Mouse (Mus musculus) CD4-positive helper T cell, adult 2 months (primary cell): ENCODE data around the gene Mgat5b.
"Not testable (repeated sequence)": the region's sequence is repeated elsewhere in the genome, so short reads cannot be mapped to it uniquely, and the experiment has no call there.

ENCODE experiments used
- DNase-seq: peaks from one replicate; pipeline ENCODE4 v3.0.0-alpha.2; 2012; ENCODE audit warnings: low read depth, missing footprints, low spot score

Mgat5b gene

GRCm38 (mm10) chr11:116918323-116919185 is at the start of gene Mgat5b:
Gene Mgat5b (plus strand): TSS chr11:116918863.
- peak; percentile 77 for DNase-seq

DNA sequence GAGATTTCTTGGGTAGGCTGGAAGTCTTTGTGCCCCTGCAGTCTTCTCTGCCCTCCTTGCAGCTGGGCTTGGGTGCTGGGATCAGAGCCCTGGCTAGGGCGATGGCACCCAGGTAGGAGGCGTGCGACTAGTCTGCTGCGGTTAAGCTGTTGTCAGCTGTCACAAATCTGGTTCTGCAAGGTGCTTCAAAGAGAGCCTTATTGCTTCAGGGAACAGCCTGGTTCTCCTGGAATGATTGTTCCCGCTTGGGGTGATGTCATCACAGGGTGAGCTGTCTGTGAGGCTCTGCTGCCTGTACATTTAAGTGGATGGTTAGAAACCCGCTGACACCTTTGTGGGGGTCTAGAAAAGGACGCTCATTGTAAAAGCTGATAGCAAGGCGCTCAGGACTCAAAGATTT is 49.4 kb upstream of the Mgat5b start:
- DNase-seq = no peak

DNA sequence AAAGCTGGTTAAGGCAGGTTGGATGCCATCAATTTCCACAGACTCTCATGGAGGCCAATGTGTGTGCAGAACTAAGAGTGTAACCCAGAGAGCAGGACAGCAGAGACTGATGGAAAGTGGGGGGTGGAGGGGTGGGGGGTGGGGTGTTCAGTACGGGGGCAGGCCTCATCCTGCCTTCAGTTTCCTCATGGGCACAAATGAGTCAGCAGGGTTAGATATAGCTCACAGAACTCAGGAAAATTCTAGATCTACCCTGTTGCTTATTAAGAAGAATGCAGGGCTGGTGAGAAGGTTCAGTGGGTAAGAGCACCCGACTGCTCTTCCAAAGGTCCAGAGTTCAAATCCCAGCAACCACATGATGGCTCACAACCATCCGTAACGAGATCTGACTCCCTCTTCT is 49.0 kb upstream of the Mgat5b start:
- DNase-seq = no peak

DNA sequence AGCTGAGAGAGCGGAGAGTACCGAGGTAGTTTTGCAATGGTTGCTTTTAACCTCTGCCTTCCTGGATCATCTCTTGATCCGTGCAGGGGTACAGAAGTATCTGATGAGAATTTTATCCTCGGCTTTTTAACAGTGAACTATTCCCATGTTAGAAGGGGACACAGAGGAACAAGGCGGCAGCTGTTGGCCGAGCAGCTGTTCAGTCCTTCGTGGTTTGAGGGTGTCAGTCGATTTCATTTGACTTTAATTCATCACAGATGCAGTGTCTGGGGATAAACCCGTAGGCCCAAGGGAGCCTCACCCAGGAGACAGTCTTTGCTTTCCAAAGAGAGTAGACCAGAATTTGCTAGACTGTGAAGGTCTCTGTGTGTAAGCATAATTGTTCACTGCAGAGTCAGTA is 47.1 kb upstream of the Mgat5b start:
- no peak for DNase-seq

DNA sequence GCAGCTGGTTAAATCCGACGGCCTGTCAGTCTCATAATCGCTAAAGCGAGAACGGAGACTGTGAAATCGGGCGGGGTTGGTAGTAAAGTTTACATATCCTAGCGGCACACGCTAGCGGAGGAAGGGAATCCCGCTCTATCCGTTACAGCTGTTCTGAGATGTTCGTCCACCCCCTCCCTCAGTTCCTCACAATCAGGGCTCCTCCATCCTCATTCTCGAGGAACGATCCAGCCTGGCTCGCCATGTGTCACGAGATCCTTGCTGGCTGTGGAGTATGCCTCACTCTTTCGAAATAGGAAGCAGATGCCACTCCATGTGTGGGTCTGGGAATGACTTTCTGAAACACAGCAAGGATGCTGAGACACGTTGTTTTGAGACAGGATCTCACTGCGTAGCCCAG is 44.7 kb upstream of the Mgat5b start:
- DNase-seq = no peak

GRCm38 (mm10) chr11:116878454-116878853 is 40.2 kb upstream of the Mgat5b start:
- DNase-seq = no peak

DNA sequence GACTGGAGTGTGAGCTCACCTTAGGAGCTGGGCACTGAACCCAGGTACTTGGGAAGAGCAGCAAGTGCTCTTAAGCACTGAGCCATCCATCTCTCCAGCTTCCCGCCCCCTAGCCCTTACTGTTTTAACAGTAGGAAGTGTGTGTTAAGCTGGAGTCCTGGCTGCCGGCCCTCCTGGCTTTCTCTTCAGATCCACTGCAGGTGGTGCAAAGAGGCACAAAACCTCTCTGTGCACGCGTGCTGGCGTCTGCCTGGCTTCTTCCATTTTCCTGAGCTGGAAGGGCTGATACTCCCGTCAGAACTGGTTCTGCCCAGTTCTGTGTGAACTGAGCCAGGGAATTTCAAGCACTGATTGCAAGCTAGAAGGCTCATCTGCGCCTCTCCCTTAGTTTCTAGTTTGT is 37.8 kb upstream of the Mgat5b start:
- DNase-seq = no peak

DNA sequence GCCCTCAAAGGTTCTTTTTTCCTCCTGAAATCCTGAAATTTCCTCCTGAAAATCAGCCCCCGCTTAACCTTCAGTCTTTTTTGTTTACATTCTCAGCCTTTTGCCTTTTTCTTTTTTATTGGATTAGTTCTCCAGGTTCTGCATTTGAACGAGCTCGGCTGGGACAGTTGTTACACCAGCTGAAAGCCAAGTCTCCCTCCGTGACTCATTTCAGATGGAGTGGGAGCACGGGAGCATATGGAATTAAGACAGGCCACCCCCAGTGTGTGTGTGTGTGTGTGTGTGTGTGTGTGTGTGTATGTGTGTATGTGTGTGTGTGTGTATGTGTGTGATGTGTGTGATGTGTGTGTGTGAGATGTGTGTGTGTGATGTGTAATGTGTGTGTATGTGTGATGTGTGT is 37.2 kb upstream of the Mgat5b start:
- no peak for DNase-seq

DNA sequence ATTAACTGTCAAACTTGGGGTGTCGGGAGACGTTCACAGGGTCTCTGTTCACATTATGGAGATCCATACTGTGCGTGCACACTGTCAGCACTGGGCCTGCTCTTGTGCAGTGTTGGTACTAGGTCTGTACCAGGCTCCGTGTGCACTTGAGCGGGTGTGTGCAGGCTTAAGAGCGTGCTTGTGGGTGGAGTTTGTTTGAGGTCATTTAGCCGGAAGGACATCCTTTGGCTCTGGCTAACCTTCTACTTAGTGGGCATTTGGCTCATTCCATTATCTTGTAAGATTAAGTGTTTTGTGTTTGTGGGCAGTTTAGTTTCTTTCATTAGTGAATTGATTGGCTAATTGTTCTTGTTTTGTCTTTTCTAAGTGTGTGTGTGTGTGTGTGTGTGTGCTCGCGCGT is 36.2 kb upstream of the Mgat5b start:
- no peak for DNase-seq

- DNase-seq = no peak
These were observed 34.6 kb upstream of the Mgat5b start for GRCm38 (mm10) chr11:116884061-116884460.

DNA sequence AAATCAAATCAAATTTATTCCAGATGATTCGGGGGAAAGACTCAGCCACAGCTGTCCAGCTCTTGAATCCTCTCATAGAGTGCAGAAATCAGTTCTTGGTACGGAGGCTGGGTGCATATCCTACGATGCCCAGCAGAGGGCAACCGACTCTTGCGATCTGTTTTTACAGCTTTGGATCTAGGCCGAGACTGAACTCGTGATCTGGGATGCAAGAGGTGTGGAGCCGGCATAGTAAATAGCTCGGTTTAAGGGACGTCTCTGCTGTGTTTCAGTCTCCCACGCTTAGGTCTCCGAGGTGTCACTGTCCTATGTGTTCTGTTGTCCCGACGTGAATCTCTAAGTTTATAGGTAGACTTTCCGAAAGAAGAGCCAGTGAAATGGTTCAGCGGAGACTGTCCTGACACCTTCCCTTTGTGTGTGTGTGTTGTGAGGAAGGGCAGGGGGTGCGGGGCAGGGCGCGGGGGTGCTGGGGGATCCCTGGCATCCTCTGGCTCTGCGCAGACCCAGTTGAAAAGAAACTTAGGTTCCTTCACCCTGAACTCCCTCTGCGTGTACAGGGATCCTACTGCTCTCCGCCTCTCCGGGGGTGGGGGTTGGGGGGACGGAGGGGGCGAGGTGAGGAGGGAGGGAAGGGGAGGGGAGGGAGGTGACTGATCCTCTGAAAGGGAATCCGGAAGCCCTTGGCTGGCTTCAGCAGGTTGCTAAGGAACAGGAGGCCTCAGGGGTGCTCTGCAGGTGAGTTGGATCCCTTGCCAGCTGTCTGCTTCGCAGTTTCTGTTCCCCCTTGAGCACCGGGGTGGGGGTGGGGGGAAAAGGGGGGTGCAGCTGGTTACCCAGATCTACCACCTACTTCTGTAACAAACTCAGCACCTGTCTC is 33.1 kb upstream of the Mgat5b start:
- peak; percentile 81 for DNase-seq

- DNase-seq = no peak
These were observed 31.5 kb upstream of the Mgat5b start for GRCm38 (mm10) chr11:116887136-116887535.

DNA sequence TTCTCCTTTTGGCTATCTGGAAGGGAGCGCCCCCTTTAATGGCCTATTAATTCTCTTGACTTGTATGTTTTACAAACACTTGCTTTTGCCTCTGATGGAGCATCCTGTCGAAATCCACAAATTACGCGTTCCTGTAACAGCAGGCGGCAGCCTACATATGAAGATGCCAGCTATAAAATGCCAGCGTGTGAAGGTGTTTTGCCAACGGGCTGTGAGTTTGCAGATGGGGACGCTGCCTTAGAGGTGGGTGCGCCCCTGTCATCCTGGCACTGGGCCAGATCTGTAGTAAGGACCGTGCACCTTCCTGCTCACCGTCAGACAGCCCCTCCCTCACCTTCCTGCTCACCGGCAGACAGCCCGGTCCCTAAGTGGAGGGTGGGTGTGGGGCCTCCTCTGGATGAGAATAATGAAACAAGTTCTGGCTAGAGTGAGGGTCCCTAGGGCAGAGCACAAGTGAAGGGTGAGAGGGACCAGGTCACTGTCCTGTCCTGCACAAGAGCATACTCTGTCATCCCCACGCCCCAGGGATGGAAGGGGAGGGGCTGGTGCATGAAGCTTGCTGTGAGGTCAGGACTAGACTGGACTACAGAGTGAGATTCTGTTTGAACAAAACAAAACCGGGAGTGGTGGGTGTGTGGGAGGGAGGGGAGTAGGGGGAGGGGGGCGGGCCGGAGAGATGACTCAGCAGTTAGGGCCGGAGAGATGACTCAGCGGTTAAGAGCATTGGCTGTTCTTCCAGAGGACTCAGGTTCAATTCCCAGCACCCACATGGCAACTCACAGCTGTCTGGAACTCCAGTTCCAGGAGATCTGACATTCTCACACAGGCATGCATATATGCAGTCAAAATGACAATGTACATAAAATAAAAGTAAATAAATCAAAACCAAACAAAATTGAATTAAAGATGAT is 24.9 kb upstream of the Mgat5b start:
- DNase-seq = no peak

DNA sequence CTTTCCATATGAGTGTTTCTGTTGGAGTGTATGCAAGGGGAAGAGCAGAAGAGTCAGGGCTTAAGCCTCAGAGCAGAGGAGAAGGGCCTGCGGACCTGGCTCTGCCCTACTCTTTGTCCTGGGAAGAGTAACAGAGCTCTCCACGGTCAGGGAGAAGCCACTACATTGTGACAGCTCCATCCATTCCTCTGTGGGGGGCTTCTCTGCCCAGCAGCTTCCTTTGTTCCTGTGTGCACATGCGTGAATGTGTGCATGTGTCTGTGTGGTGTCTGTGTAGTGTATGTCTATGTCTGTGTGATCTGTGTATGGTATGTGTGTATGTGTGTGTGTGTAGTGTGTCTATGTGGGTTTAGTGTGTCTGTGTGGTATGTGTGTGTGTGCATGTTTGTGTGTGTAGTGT is 23.3 kb upstream of the Mgat5b start:
- no peak for DNase-seq

- DNase-seq = no peak
These were observed 19.4 kb upstream of the Mgat5b start for GRCm38 (mm10) chr11:116899247-116899646.

DNA sequence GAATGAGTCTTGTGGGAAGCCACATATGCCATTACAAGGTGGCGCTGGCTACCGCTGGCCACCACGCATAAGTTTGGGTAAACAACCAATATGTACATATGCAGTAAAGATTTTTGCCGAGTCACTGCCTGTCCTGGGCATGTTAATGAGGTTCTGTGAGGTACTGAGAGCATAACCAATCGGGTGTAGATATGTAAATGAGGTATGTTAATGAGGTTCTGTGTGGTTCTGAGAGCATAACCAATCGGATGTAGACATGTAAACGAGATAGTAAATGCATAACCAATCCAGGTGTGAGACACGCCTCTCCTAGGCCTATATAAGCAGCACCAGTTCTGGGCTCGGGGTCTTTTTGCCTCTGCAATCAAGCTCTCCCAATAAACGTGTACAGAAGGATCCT is 16.1 kb upstream of the Mgat5b start:
- DNase-seq = not testable (repeated sequence)

- no peak for DNase-seq
These were observed 12.8 kb upstream of the Mgat5b start for GRCm38 (mm10) chr11:116905741-116906456.

- no peak for DNase-seq
These were observed 5.1 kb upstream of the Mgat5b start for GRCm38 (mm10) chr11:116913573-116913972.

DNA sequence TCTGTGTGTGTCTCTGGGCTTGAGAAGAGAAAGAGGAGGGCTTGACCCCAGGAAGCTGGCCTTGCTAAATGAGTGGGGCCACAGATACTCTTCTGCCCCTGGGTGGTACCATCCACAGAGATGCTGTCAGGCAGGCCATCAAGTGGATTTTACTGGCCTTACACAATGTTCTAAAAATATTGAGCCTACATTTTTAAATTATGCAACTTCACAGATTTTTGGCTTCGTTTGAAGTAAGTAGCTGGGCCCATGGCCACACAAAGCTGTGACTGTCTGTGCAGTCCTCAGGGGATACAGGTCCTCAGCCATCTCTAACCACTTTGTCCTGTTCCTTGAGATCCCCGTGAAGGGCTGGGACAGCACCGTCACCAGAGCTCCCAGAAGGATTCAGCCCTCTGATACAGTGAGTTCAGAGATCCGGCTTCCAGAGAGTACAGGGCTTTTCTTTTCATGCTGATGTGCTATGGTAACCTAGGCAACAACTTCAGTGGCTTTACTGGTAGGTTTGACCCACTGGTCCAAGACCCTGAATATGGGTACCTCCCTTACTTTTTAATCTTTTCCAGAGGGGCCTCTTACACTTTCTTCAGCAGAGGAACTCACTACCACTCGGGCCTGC is 4.3 kb upstream of the Mgat5b start:
- no peak for DNase-seq

GRCm38 (mm10) chr11:116915241-116915640 is 3.4 kb upstream of the Mgat5b start:
- DNase-seq = no peak

GRCm38 (mm10) chr11:116917361-116917760 is 1.3 kb upstream of the Mgat5b start:
- no peak for DNase-seq
